Mouse (Mus musculus): ENCODE measurements around the gene Mex3b. TPM values are rescaled to one million over a fixed set of nuclear protein-coding genes. Genes with fewer than 3 reads are reported as not detected.

Gene Mex3b
- polyA plus RNA-seq, 1 experiment from 2014 or later: 25.0 TPM

DNA sequence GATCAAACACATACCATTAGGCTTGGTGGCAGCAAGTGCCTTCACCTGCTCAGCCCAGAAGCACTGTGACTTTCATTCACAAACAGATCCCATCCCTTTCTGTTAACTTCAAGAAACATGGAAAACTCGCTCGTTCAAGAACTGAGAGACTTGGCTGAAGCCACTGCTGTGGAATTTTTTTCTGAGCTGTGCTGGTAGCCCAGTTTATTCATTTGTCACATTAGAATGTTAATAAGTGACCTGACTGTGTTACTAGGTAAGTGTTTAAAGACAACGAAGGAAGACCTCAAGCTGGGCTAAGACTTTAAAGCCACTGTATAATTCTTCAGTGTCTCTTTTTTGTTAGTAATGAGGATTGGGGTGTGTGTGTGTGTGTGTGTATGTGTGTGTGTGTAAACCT, 35.9 kb downstream of the Mex3b start:
- H3K4me1 ChIP-seq (ENCODE audit: control insufficient read depth, insufficient read depth, low read length): no peaks in the 10 kb centered on the region
- 81% methylated on average over 3 of the region's 3 CpGs for WGBS
- no peak overlapping the region for H3K27ac ChIP-seq (ENCODE audit: low read length)
- no peak for ATAC-seq
- H3K4me3 ChIP-seq (ENCODE audit: low read depth, low read length): no peak overlapping the region
- no peaks in the 10 kb centered on the region for H3K9me3 ChIP-seq (replicated peaks; ENCODE audit: control insufficient read depth, low read length, poor library complexity, severe bottlenecking)
- H3K27me3 ChIP-seq (ENCODE audit: control insufficient read depth, insufficient read depth, low read depth, low read length): no peaks in the 10 kb centered on the region
- no peaks in the 10 kb centered on the region for H3K36me3 ChIP-seq (ENCODE audit: control insufficient read depth, insufficient read depth, low read length)
- no peak overlapping the region for H3K9ac ChIP-seq (ENCODE audit: low read depth, low read length)
- no peak overlapping the region for H3K4me2 ChIP-seq (ENCODE audit: low read length)

DNA sequence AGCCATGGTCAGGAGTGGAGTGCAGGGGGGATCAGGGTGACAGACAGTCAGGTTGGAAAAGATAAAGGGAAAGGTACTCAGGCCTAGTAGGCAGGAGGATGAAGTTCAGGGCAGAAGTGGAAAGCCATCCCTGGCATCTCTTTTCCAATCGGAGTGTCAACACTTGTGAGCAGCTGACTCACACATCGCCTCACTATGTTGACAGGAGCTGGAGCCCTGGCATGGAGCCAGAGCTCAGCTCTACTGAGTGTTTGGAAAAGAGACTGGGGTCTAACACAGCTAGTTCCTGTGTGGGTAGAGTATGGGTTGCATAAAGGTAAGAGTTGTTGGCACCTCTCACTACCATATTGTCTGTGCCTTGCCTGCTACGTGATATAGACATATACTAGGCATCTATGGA, 38.4 kb downstream of the Mex3b start:
- H3K27ac ChIP-seq (ENCODE audit: low read length): no peak overlapping the region
- no peak for ATAC-seq
- H3K4me2 ChIP-seq (ENCODE audit: low read length): no peak overlapping the region
- 79% methylated on average over 3 of the region's 3 CpGs for whole genome bisulfite sequencing
- no peaks in the 10 kb centered on the region for H3K4me1 ChIP-seq (ENCODE audit: control insufficient read depth, insufficient read depth, low read length)
- H3K36me3 ChIP-seq (ENCODE audit: control insufficient read depth, insufficient read depth, low read length): no peaks in the 10 kb centered on the region
- H3K9ac ChIP-seq (ENCODE audit: low read depth, low read length): no peak overlapping the region
- no peak overlapping the region for H3K4me3 ChIP-seq (ENCODE audit: low read depth, low read length)
- no peaks in the 10 kb centered on the region for H3K9me3 ChIP-seq (replicated peaks; ENCODE audit: control insufficient read depth, low read length, poor library complexity, severe bottlenecking)
- H3K27me3 ChIP-seq (ENCODE audit: control insufficient read depth, insufficient read depth, low read depth, low read length): no peaks in the 10 kb centered on the region

DNA sequence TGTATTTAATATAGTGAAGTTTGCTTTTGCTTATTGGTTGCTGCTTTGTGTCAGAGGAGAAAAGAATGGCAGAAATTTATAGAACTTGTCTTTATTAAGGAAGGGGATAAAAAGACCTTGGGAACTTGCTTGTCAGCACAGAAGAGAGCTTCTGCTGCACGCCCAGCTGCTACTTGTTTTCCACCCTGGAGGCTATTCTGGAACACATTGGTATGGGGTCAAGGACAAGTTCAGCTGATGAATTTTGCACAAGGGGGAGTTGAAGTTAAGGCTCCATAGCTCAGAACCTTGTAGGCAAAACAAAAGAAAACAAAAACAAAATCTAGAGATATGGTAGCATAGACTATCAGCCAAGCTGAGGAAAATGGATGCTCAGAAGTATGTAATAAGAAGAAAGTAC, 39.9 kb downstream of the Mex3b start:
- no peak for ATAC-seq
- no peaks in the 10 kb centered on the region for H3K27me3 ChIP-seq (ENCODE audit: control insufficient read depth, insufficient read depth, low read depth, low read length)
- no peaks in the 10 kb centered on the region for H3K9me3 ChIP-seq (replicated peaks; ENCODE audit: control insufficient read depth, low read length, poor library complexity, severe bottlenecking)
- WGBS: 89% methylated on average over 1 of the region's 1 CpGs
- H3K4me1 ChIP-seq (ENCODE audit: control insufficient read depth, insufficient read depth, low read length): no peaks in the 10 kb centered on the region
- no peak overlapping the region for H3K4me2 ChIP-seq (ENCODE audit: low read length)
- no peak overlapping the region for H3K27ac ChIP-seq (ENCODE audit: low read length)
- H3K36me3 ChIP-seq (ENCODE audit: control insufficient read depth, insufficient read depth, low read length): no peaks in the 10 kb centered on the region
- no peak overlapping the region for H3K9ac ChIP-seq (ENCODE audit: low read depth, low read length)
- no peak overlapping the region for H3K4me3 ChIP-seq (ENCODE audit: low read depth, low read length)

DNA sequence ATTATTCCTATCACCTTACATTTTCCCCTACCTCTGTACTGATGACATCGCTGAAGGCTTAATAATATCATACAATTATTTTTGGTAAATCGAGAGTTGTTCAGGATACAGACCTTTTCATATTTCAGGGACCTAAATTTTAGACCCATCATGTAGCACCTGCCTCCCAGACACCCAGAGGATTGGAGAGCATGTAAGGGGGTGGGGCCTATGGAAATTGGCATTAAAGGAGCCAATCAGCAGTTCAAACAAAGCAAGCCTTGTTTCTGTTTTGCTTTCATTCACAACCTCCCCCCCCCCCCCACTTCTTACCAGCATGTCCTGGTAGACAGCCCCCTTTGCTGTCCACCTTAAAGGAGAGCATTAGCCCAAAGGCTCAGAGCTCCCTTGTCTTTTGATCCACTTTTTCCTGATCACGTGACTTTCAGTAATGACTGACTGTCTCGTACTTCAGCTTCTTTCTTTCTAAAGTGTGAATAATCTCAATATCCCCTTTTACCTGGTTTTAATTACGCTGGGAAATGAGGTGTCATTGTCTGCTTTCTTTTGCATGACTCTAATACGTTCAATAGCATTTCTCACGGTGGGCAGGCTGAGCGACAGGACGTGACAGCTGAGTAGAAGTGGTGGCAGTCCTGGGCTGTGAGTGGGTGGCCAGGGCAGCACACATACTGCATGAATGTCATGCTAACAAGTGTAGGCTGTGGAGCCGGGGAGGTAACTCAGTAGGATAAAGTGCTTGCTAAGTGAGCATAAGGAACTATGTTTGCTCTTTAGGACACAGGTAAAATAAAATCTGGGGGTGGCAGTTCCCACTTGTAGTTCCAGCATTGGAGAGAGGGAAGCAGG, 43.6 kb downstream of the Mex3b start:
- Histone ChIP-seq H3K27ac (ENCODE audit: low read length) (no peak overlapping the region), H3K9me3 (replicated peaks; ENCODE audit: control insufficient read depth, low read length, poor library complexity, severe bottlenecking) (no peaks in the 10 kb centered on the region), H3K4me1 (ENCODE audit: control insufficient read depth, insufficient read depth, low read length) (no peaks in the 10 kb centered on the region), H3K4me2 (ENCODE audit: low read length) (no peak overlapping the region), H3K36me3 (ENCODE audit: control insufficient read depth, insufficient read depth, low read length) (no peaks in the 10 kb centered on the region), H3K4me3 (ENCODE audit: low read depth, low read length) (no peak overlapping the region), H3K27me3 (ENCODE audit: control insufficient read depth, insufficient read depth, low read depth, low read length) (no peaks in the 10 kb centered on the region), H3K9ac (ENCODE audit: low read depth, low read length) (no peak overlapping the region)
- ATAC-seq: peak; percentile 28; the same call in 1 of the 2 replicates
- WGBS: 41% methylated on average over 10 of the region's 10 CpGs

DNA sequence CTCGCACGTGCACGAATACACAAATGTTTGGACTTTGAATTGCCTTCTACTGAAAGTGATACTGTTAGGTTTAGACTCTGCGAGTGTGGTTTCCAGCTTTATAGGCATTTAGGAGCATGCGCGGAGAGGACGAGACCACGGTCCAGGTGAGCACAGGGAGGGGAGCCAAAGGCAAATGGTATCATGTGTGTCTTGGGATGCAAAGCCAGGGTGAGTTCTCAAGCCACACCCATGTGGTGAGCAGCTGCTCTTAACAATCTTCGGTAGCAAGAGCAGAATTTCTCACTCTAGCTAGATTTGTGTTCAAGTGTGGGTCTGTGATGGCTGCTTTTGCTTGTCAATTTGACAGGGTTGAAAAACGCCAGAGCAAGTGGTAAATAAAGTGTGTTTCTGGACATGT, 44.4 kb downstream of the Mex3b start:
- Histone ChIP-seq H3K27me3 (ENCODE audit: control insufficient read depth, insufficient read depth, low read depth, low read length) (no peaks in the 10 kb centered on the region), H3K4me1 (ENCODE audit: control insufficient read depth, insufficient read depth, low read length) (no peaks in the 10 kb centered on the region), H3K36me3 (ENCODE audit: control insufficient read depth, insufficient read depth, low read length) (no peaks in the 10 kb centered on the region), H3K9me3 (replicated peaks; ENCODE audit: control insufficient read depth, low read length, poor library complexity, severe bottlenecking) (no peaks in the 10 kb centered on the region), H3K27ac (ENCODE audit: low read length) (no peak overlapping the region), H3K4me2 (ENCODE audit: low read length) (no peak overlapping the region), H3K9ac (ENCODE audit: low read depth, low read length) (no peak overlapping the region), H3K4me3 (ENCODE audit: low read depth, low read length) (no peak overlapping the region)
- no peak for ATAC-seq
- 92% methylated on average over 10 of the region's 10 CpGs for WGBS

DNA sequence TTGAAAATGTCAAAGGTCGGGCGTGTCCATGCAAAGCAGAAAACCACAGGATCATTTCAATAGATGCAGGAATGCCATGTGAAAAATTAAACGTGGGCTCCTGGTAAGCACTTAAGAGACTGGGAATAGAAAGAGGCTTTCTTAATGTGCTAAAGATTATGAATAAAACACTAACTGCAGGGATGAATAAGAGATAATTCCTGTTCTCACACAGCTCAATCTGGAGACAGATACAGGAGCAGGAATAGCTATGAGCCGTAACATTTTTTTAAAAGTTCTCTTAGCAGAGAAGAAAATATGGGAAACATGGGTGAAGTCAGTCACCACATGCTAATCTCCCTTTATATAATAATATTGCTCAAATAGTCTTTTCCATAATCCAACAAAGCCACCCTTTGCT, 47.2 kb downstream of the Mex3b start:
- no peaks in the 10 kb centered on the region for H3K36me3 ChIP-seq (ENCODE audit: control insufficient read depth, insufficient read depth, low read length)
- H3K9me3 ChIP-seq (replicated peaks; ENCODE audit: control insufficient read depth, low read length, poor library complexity, severe bottlenecking): no peaks in the 10 kb centered on the region; the same call in 1 of the 2 replicates
- ATAC-seq: no peak
- H3K4me3 ChIP-seq (ENCODE audit: low read depth, low read length): no peak overlapping the region
- H3K27me3 ChIP-seq (ENCODE audit: control insufficient read depth, insufficient read depth, low read depth, low read length): no peaks in the 10 kb centered on the region
- no peak overlapping the region for H3K27ac ChIP-seq (ENCODE audit: low read length)
- 76% methylated on average over 4 of the region's 4 CpGs for WGBS
- H3K4me2 ChIP-seq (ENCODE audit: low read length): no peak overlapping the region
- H3K4me1 ChIP-seq (ENCODE audit: control insufficient read depth, insufficient read depth, low read length): no peaks in the 10 kb centered on the region
- no peak overlapping the region for H3K9ac ChIP-seq (ENCODE audit: low read depth, low read length)

Other genes starting within 250 kb of the Mex3b start
- 24.5 and 30.5 TPM in 2 replicates for gene Saxo2, start 218.8 kb upstream of the Mex3b start, polyA plus RNA-seq (2015; fragmentation: Nextera tagmentation; extraction: Ambion mirVana)
- gene Efl1, start 218.7 kb upstream of the Mex3b start, polyA plus RNA-seq (2015; fragmentation: Nextera tagmentation; extraction: Ambion mirVana): 17.3 and 18.2 TPM in 2 replicates

Data from midbrain, embryonic 16.5 days (tissue).